Mouse (Mus musculus): Measurements from ENCODE around the gene Ralgapb. TPM values are rescaled to one million over a fixed set of nuclear protein-coding genes. Genes with fewer than 3 reads are reported as not detected.

The Ralgapb gene
- polyA plus RNA-seq, 1 experiment from 2014 or later, result 22.8 TPM

- no peak for DNase-seq (ENCODE audit: low spot score)
- ATAC-seq, result no peak
- 65% methylated on average over 2 of the region's 2 CpGs for WGBS
- Histone ChIP-seq H3K27ac (ENCODE audit: low read depth, low read length) (no peak overlapping the region), H3K4me3 (ENCODE audit: low read depth, low read length) (no peak overlapping the region), H3K4me2 (ENCODE audit: low read length) (no peak overlapping the region), H3K4me1 (ENCODE audit: control insufficient read depth, insufficient read depth, low read length) (0 out of 2 replicates have a peak, but pooled peaks cover 1% of the 10 kb centered on the region), H3K27me3 (replicated peaks; ENCODE audit: control insufficient read depth, insufficient read depth, low read length) (no peaks in the 10 kb centered on the region), H3K9me3 (replicated peaks; ENCODE audit: control insufficient read depth, low read length) (no peaks in the 10 kb centered on the region), H3K9ac (ENCODE audit: low read length) (no peak overlapping the region), H3K36me3 (ENCODE audit: control insufficient read depth, insufficient read depth, low read length) (no peaks in the 10 kb centered on the region)
These were observed 135.6 kb downstream of the Ralgapb start for GRCm38 (mm10) chr2:158545266-158545665.

- H3K27ac ChIP-seq (ENCODE audit: low read depth, low read length), result no peak overlapping the region
These were observed 137.1 kb downstream of the Ralgapb start for GRCm38 (mm10) chr2:158546751-158547150.

More at GRCm38 (mm10) chr2:158546751-158547150, 137.1 kb downstream of the Ralgapb start:
- Histone ChIP-seq H3K36me3 (ENCODE audit: control insufficient read depth, insufficient read depth, low read length) (no peaks in the 10 kb centered on the region), H3K4me2 (ENCODE audit: low read length) (0 out of 2 replicates have a peak overlapping the region, but pooled peaks have one; percentile 17), H3K9me3 (replicated peaks; ENCODE audit: control insufficient read depth, low read length) (no peaks in the 10 kb centered on the region), H3K27me3 (replicated peaks; ENCODE audit: control insufficient read depth, insufficient read depth, low read length) (peaks cover 7% of the 10 kb centered on the region; the same call in 1 of the 2 replicates), H3K4me1 (ENCODE audit: control insufficient read depth, insufficient read depth, low read length) (0 out of 2 replicates have a peak, but pooled peaks cover 3% of the 10 kb centered on the region), H3K4me3 (ENCODE audit: low read depth, low read length) (no peak overlapping the region), H3K9ac (ENCODE audit: low read length) (peak overlapping the region; percentile 40; the same call in 1 of the 2 replicates)
- WGBS, result 3% methylated on average over 17 of the region's 17 CpGs
- ATAC-seq (peak; percentile 75), DNase-seq (ENCODE audit: low spot score) (peak; percentile 92)

Other genes starting within 250 kb of the Ralgapb start
- gene D630003M21Rik, start 180.6 kb upstream of the Ralgapb start, polyA plus RNA-seq (2014; fragmentation: Nextera tagmentation; extraction: Ambion mirVana), result 1.5 and 2.2 TPM in 2 replicates
- not detected in 2 replicates for gene Bpi, start 151.8 kb upstream of the Ralgapb start, polyA plus RNA-seq (2014; fragmentation: Nextera tagmentation; extraction: Ambion mirVana)
- gene Lbp, start 103.4 kb upstream of the Ralgapb start, polyA plus RNA-seq (2014; fragmentation: Nextera tagmentation; extraction: Ambion mirVana), result 2.6 and 3.0 TPM in 2 replicates
- 30.3 and 55.7 TPM in 2 replicates for gene Snhg11, start 34.2 kb upstream of the Ralgapb start, polyA plus RNA-seq (2014; fragmentation: Nextera tagmentation; extraction: Ambion mirVana)
- gene Adig, start 92.8 kb downstream of the Ralgapb start, polyA plus RNA-seq (2014; fragmentation: Nextera tagmentation; extraction: Ambion mirVana), result not detected in 2 replicates
- 0.44 and 0.48 TPM in 2 replicates for gene Arhgap40, start 102.9 kb downstream of the Ralgapb start, polyA plus RNA-seq (2014; fragmentation: Nextera tagmentation; extraction: Ambion mirVana)
- gene Slc32a1, start 200.9 kb downstream of the Ralgapb start, polyA plus RNA-seq (2014; fragmentation: Nextera tagmentation; extraction: Ambion mirVana), result 4.6 and 6.4 TPM in 2 replicates
- 10.4 and 12.8 TPM in 2 replicates for gene Actr5, start 215.0 kb downstream of the Ralgapb start, polyA plus RNA-seq (2014; fragmentation: Nextera tagmentation; extraction: Ambion mirVana)

Measured in forebrain, embryonic 14.5 days (tissue).